Mouse (Mus musculus): ENCODE data around the gene Psmb11.

DNA sequence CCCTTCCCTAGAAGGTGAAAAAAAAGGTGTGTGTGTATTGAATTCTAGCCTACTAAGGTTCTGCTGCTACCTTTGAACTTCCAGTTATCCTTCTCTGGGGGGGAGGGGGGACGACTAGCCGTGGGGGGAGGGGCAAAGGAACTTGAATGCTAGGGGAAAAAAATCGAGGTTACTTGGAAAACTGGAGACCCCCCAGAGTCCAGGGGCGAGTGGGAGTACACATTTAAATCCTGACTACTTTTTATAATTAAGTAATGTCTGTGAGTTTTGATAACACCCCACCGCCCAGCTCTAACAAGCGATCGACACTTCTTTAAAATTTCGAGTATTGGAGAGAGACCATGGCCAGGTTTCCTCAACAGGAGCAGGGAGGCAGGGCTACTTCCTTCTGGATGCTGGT, 46.2 kb upstream of the Psmb11 start:
- TF ChIP-seq CTCF (IDR thresholded peaks at IDR 0.05; ENCODE audit: control insufficient read depth, insufficient read depth, insufficient read length) (no peak), MAX (IDR thresholded peaks at IDR 0.05) (no peak)

All from C2C12 (cell line).